Mouse (Mus musculus): Measurements from ENCODE around the gene Lifr.
A peak's percentile ranks its signal among the peaks of the same experiment; 100 is the strongest.

Lifr gene

DNA sequence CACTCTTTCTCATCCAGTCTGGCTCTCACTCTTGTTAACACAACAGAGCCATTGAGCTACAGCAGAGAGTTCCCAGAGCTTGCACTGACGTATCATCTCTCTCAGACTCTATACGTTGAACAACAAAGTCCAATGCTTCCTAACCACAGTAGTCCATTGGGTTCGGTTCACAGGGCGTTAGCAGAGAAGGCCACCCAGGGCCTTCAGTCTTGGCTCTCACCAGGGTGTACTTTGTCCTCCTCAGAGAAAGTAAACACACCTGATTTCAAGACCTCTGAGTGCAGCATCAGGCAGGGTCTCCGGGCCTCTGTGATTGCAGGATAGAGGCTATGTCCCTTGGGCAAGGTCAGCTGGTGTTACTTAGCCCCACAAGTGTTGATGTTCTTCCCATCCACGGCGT, 116.9 kb downstream of the Lifr start:
- no peak for DNase-seq

- no peak for DNase-seq
These were observed 117.8 kb downstream of the Lifr start for GRCm38 (mm10) chr15:7208180-7208579.

- no peak for DNase-seq
These were observed 123.3 kb downstream of the Lifr start for GRCm38 (mm10) chr15:7213683-7214082.

DNA sequence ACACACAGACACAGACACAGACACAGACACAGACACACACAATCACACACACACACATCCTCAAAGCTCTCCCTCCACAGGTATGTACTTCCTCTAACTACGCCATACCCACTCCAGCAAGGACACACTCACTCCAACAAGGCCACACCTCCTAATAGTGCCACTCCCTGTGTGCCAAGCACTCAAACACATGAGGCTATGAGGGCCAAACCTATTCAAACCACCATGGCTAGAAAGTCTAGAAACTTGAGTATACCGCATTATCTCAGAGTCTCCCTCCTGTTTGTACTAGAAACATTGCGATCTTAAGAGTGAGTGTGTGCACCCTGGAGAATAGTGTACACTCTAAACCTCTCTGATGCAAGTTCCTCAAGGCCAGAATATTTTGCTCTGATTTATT, 125.4 kb downstream of the Lifr start:
- no peak for DNase-seq

GRCm38 (mm10) chr15:7216581-7217272, 126.3 kb downstream of the Lifr start:
- DNase-seq: peak; percentile 14

DNA sequence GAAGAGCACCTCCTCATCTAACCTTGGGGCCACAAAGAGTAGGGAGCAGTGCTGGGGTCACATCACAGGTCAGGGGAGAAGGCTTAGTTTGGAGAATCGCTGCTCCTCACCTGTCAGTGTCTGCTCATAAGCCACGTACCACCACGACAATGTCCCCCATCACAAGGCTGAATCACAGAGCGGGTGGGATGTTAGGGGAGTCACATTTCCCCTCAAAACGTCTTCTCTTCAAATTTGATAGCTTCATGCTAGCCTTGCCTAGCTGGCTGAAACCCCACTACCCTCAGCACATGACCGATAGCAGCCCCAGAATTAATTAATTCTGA, 126.8 kb downstream of the Lifr start:
- no peak for DNase-seq

- no peak for DNase-seq
These were observed 132.4 kb downstream of the Lifr start for GRCm38 (mm10) chr15:7222809-7223208.

- no peak for DNase-seq
These were observed 133.8 kb downstream of the Lifr start for GRCm38 (mm10) chr15:7224151-7224775.

DNA sequence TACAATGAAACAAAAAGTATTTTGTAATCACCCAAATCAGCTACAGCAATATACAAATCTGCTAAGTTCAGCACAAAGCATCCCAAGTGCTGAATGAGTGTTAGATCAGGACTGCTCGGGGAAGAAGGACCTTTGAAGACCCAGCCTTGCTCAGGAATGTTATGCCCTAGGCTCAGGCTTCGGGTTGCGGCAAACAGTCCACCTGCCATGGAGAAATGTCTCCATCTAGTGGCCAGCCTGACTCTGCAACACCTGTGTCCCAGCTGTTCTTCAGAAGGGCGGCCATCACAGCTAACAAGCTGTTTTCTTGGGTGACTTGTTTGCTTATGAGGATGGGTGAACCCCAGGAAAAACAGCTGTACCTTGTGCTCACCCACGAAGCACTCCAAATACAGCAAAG, 135.8 kb downstream of the Lifr start:
- peak; percentile 56 for DNase-seq

- no peak for DNase-seq
These were observed 143.1 kb downstream of the Lifr start for GRCm38 (mm10) chr15:7233393-7234090.

- DNase-seq: no peak
These were observed 149.5 kb downstream of the Lifr start for GRCm38 (mm10) chr15:7239904-7240303.

GRCm38 (mm10) chr15:7240950-7241349, 150.5 kb downstream of the Lifr start:
- DNase-seq: no peak

- no peak for DNase-seq
These were observed 151.9 kb downstream of the Lifr start for GRCm38 (mm10) chr15:7242161-7242850.
